Mouse (Mus musculus) MEL (cell line): Measurements from ENCODE around the gene Ptpa.

Experiments
- CHD1 ChIP-seq: IDR thresholded peaks from 2 replicates; pipeline ENCODE4 v1.6.1; 2012; ENCODE audit warnings: low read depth, mild to moderate bottlenecking, inconsistent platforms, low read length, improper control_type of control experiment
- CTCF ChIP-seq, 3 experiments: IDR thresholded peaks in 2 of 3; conservative IDR thresholded peaks in 1 of 3; 2 replicates each; pipeline ENCODE4 v1.5.1; 2011 to 2012; ENCODE audit warnings: low read length in 3 of 3, low read depth in 2 of 3, mild to moderate bottlenecking in 2 of 3, improper control_type of control experiment in 1 of 3, inconsistent platforms in 1 of 3, mixed read lengths in 1 of 3, moderate library complexity in 1 of 3; ENCODE audit not compliant: control insufficient read depth in 1 of 3, insufficient read depth in 1 of 3, poor library complexity in 1 of 3, severe bottlenecking in 1 of 3
- EP300 ChIP-seq, 2 experiments: IDR thresholded peaks; 2 replicates each; pipeline ENCODE4 v1.6.1; 2011; ENCODE audit warnings: improper control_type of control experiment in 2 of 2, low read length in 2 of 2, low read depth in 1 of 2, mild to moderate bottlenecking in 1 of 2
- GATA1 ChIP-seq: IDR thresholded peaks from 2 replicates; pipeline ENCODE4 v1.6.1; 2011; ENCODE audit warnings: low read depth, low read length, improper control_type of control experiment
- MAFK ChIP-seq: IDR thresholded peaks from 2 replicates; pipeline ENCODE4 v1.6.1; 2011; ENCODE audit warnings: low read depth, mild to moderate bottlenecking, low read length, improper control_type of control experiment, borderline replicate concordance
- MEF2A ChIP-seq: IDR thresholded peaks from 2 replicates; pipeline ENCODE4 v1.6.1; 2014; ENCODE audit warnings: low read depth, mild to moderate bottlenecking, inconsistent platforms, low read length, improper control_type of control experiment; ENCODE audit not compliant: poor library complexity, insufficient replicate concordance, severe bottlenecking; ENCODE audit errors: extremely low read depth
- POLR2A ChIP-seq, 2 experiments: IDR thresholded peaks; 2 replicates each; pipeline ENCODE4 v1.6.1; 2011 to 2012; ENCODE audit warnings: low read length in 2 of 2, mild to moderate bottlenecking in 2 of 2, control low read depth in 1 of 2, improper control_type of control experiment in 1 of 2, low read depth in 1 of 2, moderate library complexity in 1 of 2; ENCODE audit not compliant: control insufficient read depth in 1 of 2, insufficient read depth in 1 of 2, poor library complexity in 1 of 2
- USF1 ChIP-seq: IDR thresholded peaks from 2 replicates; pipeline ENCODE4 v1.6.1; 2014; ENCODE audit warnings: low read depth, mild to moderate bottlenecking, inconsistent platforms, low read length, improper control_type of control experiment, moderate library complexity
- ZC3H11A ChIP-seq: IDR thresholded peaks from 2 replicates; pipeline ENCODE4 v1.6.1; 2012; ENCODE audit warnings: low read depth, mild to moderate bottlenecking, inconsistent platforms, low read length, improper control_type of control experiment
- ZKSCAN1 ChIP-seq: IDR thresholded peaks from 2 replicates; pipeline ENCODE4 v1.6.1; 2012; ENCODE audit warnings: low read depth, mild to moderate bottlenecking, inconsistent platforms, low read length, improper control_type of control experiment, moderate library complexity

GRCm38 (mm10) chr2:30495000-30495908 lies 79.4 kb downstream of the Ptpa start:
- TF ChIP-seq CTCF (IDR thresholded peaks at IDR 0.05 in 2 of 3, conservative IDR thresholded peaks at IDR 0.05 in 1 of 3; ENCODE audit: control insufficient read depth in 1 of 3, insufficient read depth in 1 of 3, low read depth in 2 of 3, low read length in 3 of 3, poor library complexity in 1 of 3, severe bottlenecking in 1 of 3) (no peak), ZC3H11A (no peak), POLR2A (IDR thresholded peaks at IDR 0.05; ENCODE audit: control insufficient read depth in 1 of 2, insufficient read depth in 1 of 2, low read depth in 1 of 2, low read length in 2 of 2, poor library complexity in 1 of 2) (no peak), ZKSCAN1 (no peak), MEF2A (no peak), EP300 (IDR thresholded peaks at IDR 0.05; ENCODE audit: low read depth in 1 of 2, low read length in 2 of 2) (no peak), CHD1 (no peak), MAFK (no peak), USF1 (no peak), GATA1 (no peak)
